Mouse (Mus musculus): ENCODE measurements around the gene Prl. TPM values are rescaled to one million over a fixed set of nuclear protein-coding genes. Genes with fewer than 3 reads are reported as not detected.
"Not testable (repeated sequence)": the region's sequence is repeated elsewhere in the genome, so short reads cannot be mapped to it uniquely, and the experiment has no call there.

Prl gene
- not detected in 2 replicates for polyA plus RNA-seq (2016; fragmentation: Nextera tagmentation; extraction: Ambion mirVana)

- no peak within 1 kb of the TSS for H3K4me3 ChIP-seq
- no peak within 1 kb of the TSS for H3K27ac ChIP-seq
- H3K36me3 ChIP-seq (replicated peaks): no peaks in the 10 kb centered on the region
- 89% methylated on average over 1 of the region's 1 CpGs for WGBS
- no peaks in the 10 kb centered on the region for H3K4me1 ChIP-seq
- H3K9me3 ChIP-seq: no peaks in the 10 kb centered on the region
- H3K27me3 ChIP-seq (ENCODE audit: poor library complexity, severe bottlenecking): no peaks in the 10 kb centered on the region
- no peak for DNase-seq (ENCODE audit: extremely low spot score, low spot score)
Observed at GRCm38 (mm10) chr13:27057270-27057669, at the start of gene Prl. Gene Prl, plus strand, starts transcription at chr13:27057570.

- Histone ChIP-seq H3K27ac (no peak overlapping the region), H3K9me3 (no peaks in the 10 kb centered on the region), H3K27me3 (ENCODE audit: poor library complexity, severe bottlenecking) (peaks cover 44% of the 10 kb centered on the region), H3K4me3 (no peak overlapping the region), H3K36me3 (replicated peaks) (no peaks in the 10 kb centered on the region), H3K4me1 (peaks cover 9% of the 10 kb centered on the region)
- WGBS: 91% methylated on average over 1 of the region's 1 CpGs
- no peak for DNase-seq (ENCODE audit: extremely low spot score, low spot score)
Observed at GRCm38 (mm10) chr13:27026614-27027013, 30.8 kb upstream of the Prl start.

- 96% methylated on average over 1 of the region's 1 CpGs for WGBS
- no peak for DNase-seq (ENCODE audit: extremely low spot score, low spot score)
- Histone ChIP-seq H3K4me3 (no peak overlapping the region), H3K27ac (no peak overlapping the region), H3K9me3 (no peaks in the 10 kb centered on the region), H3K27me3 (ENCODE audit: poor library complexity, severe bottlenecking) (peaks cover 49% of the 10 kb centered on the region), H3K4me1 (peaks cover 17% of the 10 kb centered on the region), H3K36me3 (replicated peaks) (no peaks in the 10 kb centered on the region)
Observed at GRCm38 (mm10) chr13:27027376-27027775, 30.0 kb upstream of the Prl start.

DNA sequence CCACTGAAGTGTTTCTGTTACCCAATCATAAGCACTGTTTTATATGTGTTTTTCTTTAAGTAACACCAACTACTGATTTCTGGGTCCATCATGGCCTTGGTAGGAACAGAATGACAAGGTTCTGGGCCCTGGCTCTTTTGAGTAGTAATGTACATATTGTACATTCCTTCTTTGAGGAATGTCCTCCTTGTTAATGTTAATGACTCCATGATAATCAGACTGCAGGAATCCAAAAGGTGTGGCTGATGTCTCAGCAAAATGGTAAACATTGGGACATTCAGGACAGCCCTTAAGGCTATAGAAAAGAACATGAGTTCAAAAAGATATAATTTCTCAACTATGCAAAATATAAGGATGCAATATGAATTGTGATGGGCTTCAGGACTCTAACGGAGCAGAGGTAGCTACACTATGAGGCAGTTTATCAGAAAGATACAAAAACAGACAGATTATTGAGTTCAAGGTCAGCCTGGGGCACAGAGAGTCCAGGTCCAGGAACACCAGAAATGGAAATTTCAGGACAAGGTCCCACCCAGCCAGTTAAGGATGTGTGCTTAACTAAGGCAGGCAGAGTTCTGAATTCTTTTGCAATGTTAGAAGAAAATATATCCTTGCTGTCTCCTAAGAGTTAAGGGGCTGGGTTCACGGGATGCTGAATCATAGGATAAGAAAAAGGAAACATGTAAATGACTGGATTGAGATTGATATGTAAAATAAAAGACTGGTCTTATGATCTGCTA is 28.7 kb upstream of the Prl start:
- DNase-seq (ENCODE audit: extremely low spot score, low spot score): no peak
- WGBS: 92% methylated on average over 2 of the region's 2 CpGs
- no peak overlapping the region for H3K27ac ChIP-seq
- peaks cover 62% of the 10 kb centered on the region for H3K27me3 ChIP-seq (ENCODE audit: poor library complexity, severe bottlenecking)
- peaks cover 19% of the 10 kb centered on the region for H3K4me1 ChIP-seq
- H3K9me3 ChIP-seq: no peaks in the 10 kb centered on the region
- H3K4me3 ChIP-seq: no peak overlapping the region
- H3K36me3 ChIP-seq (replicated peaks): no peaks in the 10 kb centered on the region

DNA sequence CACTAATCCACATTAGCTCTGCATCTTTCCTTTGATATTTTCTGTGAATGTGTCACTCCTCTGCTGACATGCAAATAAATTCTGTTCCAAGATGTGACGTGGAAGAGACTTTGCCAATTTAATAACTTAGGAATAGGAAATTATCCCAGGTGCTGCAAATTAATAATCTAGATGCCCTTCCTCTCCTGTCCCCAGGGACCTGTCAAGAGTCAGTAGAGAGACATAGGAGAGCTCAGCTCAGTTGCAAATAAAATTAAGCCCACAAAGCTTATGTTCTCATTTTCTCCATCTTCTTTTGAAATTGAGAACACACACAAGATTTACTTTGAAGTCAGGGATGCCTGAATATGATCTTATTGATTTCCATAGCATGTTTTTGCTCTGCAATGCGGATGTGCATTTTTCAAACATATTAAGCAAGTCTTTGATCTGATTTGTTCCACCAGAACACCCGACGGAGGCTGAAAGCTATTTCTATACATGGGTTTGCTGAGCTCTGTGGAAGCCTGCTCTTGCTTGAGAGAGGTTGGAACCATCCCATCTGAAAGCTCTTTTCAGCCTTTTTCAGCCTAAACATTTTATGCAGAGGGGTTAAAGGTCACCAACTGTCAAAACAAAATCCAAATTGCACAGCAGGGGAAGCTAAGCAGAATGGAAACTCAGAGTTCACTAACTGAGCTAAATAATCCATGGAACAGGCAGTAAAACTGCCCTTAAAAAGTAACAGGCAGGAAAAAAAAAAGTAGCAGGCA is 26.1 kb upstream of the Prl start:
- 0 out of 2 replicates have a peak overlapping the region, but pooled peaks have one; percentile 11 for H3K27ac ChIP-seq
- H3K36me3 ChIP-seq (replicated peaks): no peaks in the 10 kb centered on the region
- H3K4me1 ChIP-seq: peaks cover 19% of the 10 kb centered on the region
- DNase-seq (ENCODE audit: extremely low spot score, low spot score): peak; percentile 35
- 9% methylated on average over 4 of the region's 4 CpGs for WGBS
- H3K9me3 ChIP-seq: no peaks in the 10 kb centered on the region
- H3K4me3 ChIP-seq: no peak overlapping the region
- H3K27me3 ChIP-seq (ENCODE audit: poor library complexity, severe bottlenecking): peaks cover 85% of the 10 kb centered on the region

- no peaks in the 10 kb centered on the region for H3K36me3 ChIP-seq (replicated peaks)
- H3K4me3 ChIP-seq: no peak overlapping the region
- H3K27ac ChIP-seq: 0 out of 2 replicates have a peak overlapping the region, but pooled peaks have one; percentile 20
- DNase-seq (ENCODE audit: extremely low spot score, low spot score): no peak
- no peaks in the 10 kb centered on the region for H3K9me3 ChIP-seq
- WGBS: 60% methylated on average over 1 of the region's 1 CpGs
- H3K4me1 ChIP-seq: peaks cover 19% of the 10 kb centered on the region
- peaks cover 83% of the 10 kb centered on the region for H3K27me3 ChIP-seq (ENCODE audit: poor library complexity, severe bottlenecking)
Observed at GRCm38 (mm10) chr13:27031853-27032240, 25.5 kb upstream of the Prl start.

- H3K9me3 ChIP-seq: no peaks in the 10 kb centered on the region
- DNase-seq (ENCODE audit: extremely low spot score, low spot score): no peak
Observed at GRCm38 (mm10) chr13:27032998-27033397, 24.4 kb upstream of the Prl start.

GRCm38 (mm10) chr13:27042185-27042584 is 15.2 kb upstream of the Prl start:
- no peak for DNase-seq (ENCODE audit: extremely low spot score, low spot score)
- H3K9me3 ChIP-seq: no peaks in the 10 kb centered on the region
- no peaks in the 10 kb centered on the region for H3K36me3 ChIP-seq (replicated peaks)
- H3K4me3 ChIP-seq: no peak overlapping the region
- H3K27me3 ChIP-seq (ENCODE audit: poor library complexity, severe bottlenecking): peaks cover 5% of the 10 kb centered on the region; the same call in 1 of the 2 replicates
- H3K27ac ChIP-seq: no peak overlapping the region
- no peaks in the 10 kb centered on the region for H3K4me1 ChIP-seq
- 91% methylated on average over 2 of the region's 2 CpGs for WGBS

More at GRCm38 (mm10) chr13:27032998-27033397, 24.4 kb upstream of the Prl start:
- peaks cover 81% of the 10 kb centered on the region for H3K27me3 ChIP-seq (ENCODE audit: poor library complexity, severe bottlenecking)
- no peak overlapping the region for H3K4me3 ChIP-seq
- peaks cover 19% of the 10 kb centered on the region for H3K4me1 ChIP-seq
- H3K36me3 ChIP-seq (replicated peaks): no peaks in the 10 kb centered on the region
- no peak overlapping the region for H3K27ac ChIP-seq
- 93% methylated on average over 2 of the region's 2 CpGs for WGBS

- H3K9me3 ChIP-seq: no peaks in the 10 kb centered on the region
- H3K27ac ChIP-seq: no peak overlapping the region
- H3K4me3 ChIP-seq: no peak overlapping the region
- H3K36me3 ChIP-seq (replicated peaks): no peaks in the 10 kb centered on the region
- DNase-seq (ENCODE audit: extremely low spot score, low spot score): no peak
- WGBS: 95% methylated on average over 1 of the region's 1 CpGs
- H3K27me3 ChIP-seq (ENCODE audit: poor library complexity, severe bottlenecking): no peaks in the 10 kb centered on the region
- H3K4me1 ChIP-seq: no peaks in the 10 kb centered on the region
Observed at GRCm38 (mm10) chr13:27043326-27043725, 14.0 kb upstream of the Prl start.

- H3K27ac ChIP-seq: no peak overlapping the region
- no peak overlapping the region for H3K4me3 ChIP-seq
- DNase-seq (ENCODE audit: extremely low spot score, low spot score): no peak
- H3K27me3 ChIP-seq (ENCODE audit: poor library complexity, severe bottlenecking): no peaks in the 10 kb centered on the region
- H3K36me3 ChIP-seq (replicated peaks): no peaks in the 10 kb centered on the region
- no peaks in the 10 kb centered on the region for H3K4me1 ChIP-seq
- WGBS: 91% methylated on average over 7 of the region's 7 CpGs
- H3K9me3 ChIP-seq: no peaks in the 10 kb centered on the region
Observed at GRCm38 (mm10) chr13:27059177-27059576, 1.8 kb downstream of the Prl start.

GRCm38 (mm10) chr13:27093890-27094289 is 36.5 kb downstream of the Prl start, which contains the start of gene Prl3d1:
Gene Prl3d1, plus strand, starts transcription at chr13:27094190.
- not testable (repeated sequence) for DNase-seq (ENCODE audit: extremely low spot score, low spot score); H3K4me3 ChIP-seq
- 93% methylated on average over 5 of the region's 5 CpGs for WGBS

More at GRCm38 (mm10) chr13:27093890-27094289, 36.5 kb downstream of the Prl start, which contains the start of gene Prl3d1:
- not testable (repeated sequence) for H3K4me1 ChIP-seq; H3K36me3 ChIP-seq (replicated peaks); H3K27ac ChIP-seq; H3K27me3 ChIP-seq (ENCODE audit: poor library complexity, severe bottlenecking); H3K9me3 ChIP-seq
